Mouse (Mus musculus) right cerebral cortex, postnatal 4 days (tissue): ENCODE measurements around the gene Gpd1.

ENCODE experiments used
- DNase-seq: peaks from one replicate; pipeline ENCODE4 v3.0.0-alpha.2; 2022

The Gpd1 gene

DNA sequence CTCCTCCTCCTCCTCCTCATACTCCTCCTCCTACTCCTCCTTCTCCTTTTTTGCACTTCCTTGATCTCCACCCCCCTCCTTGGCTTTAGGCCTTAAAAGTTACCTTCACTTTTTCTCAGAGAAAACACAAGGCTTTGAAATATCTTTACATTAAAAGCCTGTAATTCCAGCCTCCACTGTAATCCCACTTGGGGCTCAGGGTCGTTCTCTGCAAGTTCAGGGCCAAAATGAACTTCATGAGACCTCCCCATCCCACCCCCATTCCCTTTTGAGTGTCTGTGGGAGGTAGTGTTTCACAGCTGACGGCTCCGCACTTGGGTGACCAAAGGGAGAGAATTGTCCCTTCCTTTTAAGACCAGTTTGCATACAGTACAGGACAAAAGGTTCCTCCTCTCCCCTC lies 55.6 kb downstream of the Gpd1 start:
- DNase-seq: no peak
